Mouse (Mus musculus) v-Abl transformed pro-B cells (cell line): ENCODE data around the gene Borcs6.

Experiments used
- in situ Hi-C, 2 experiments: fragments of 400-800 bp; cut with MboI; formaldehyde crosslinking; loops; one replicate each; pipeline ENCODE4 v1.15.1; 2025; ENCODE audit not compliant: unreplicated experiment in 2 of 2

The Borcs6 gene

DNA sequence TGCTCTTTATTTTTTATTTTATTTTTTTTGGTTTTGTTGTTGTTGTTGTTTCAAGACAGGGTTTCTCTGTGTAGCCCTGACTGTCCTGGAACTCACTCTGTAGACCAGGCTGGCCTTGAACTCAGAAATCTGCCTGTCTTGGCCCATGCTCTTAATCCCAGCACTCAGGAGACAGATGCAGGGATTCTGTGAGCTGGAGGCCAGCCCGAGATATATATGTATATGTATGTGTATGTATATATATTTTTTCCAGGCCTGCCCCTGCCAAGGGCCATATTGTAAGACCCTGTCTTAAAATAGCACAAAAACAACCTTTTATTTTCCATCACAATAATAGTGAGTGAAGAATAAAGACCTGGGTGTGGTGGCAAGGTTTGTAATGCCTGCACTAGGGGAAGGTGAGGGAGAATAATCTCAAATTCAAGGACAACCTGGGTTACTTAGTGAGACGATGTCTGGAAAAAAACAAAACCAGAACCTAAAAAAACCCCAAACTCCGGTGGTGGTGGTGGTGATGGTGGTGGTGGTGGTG lies 5.9 kb downstream of the Borcs6 start:
- in situ Hi-C loops = loop anchor here in 1 of 2 experiments (5.0 to 25.0 kb wide), 3 partner anchors 57 to 922 kb away; partner anchors contain the start of genes 9130213A22Rik, Ctdnep1, Elp5 and Gabarap

- in situ Hi-C loops = loop anchor here in 1 of 2 experiments (5.0 to 25.0 kb wide), 3 partner anchors 56 to 921 kb away; partner anchors contain the start of genes 9130213A22Rik, Ctdnep1, Elp5 and Gabarap
These were observed 6.8 kb downstream of the Borcs6 start for GRCm38 (mm10) chr11:69066163-69066861.

DNA sequence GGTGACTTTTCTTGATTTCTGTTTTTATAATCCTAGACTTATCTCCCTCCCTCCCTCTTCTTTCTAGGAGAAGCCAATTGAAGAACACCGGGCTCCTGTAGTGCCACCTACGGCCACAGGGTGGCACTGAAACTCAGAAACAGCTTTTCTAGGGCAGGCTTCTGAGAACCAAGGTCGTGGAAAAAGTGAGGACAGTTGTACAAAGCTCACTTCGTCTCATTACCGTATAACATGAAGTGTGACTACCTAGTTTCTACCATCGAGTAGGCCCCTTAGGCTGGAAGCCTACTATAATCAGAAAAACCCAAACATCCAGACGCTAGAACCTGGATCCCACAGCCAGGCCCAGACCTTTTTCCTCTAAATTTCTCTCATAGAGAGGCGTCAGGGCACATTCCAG lies 7.4 kb downstream of the Borcs6 start:
- in situ Hi-C loops = loop anchor here in 1 of 2 experiments (5.0 to 25.0 kb wide), 3 partner anchors 55 to 920 kb away; partner anchors contain the start of genes 9130213A22Rik, Ctdnep1, Elp5 and Gabarap

DNA sequence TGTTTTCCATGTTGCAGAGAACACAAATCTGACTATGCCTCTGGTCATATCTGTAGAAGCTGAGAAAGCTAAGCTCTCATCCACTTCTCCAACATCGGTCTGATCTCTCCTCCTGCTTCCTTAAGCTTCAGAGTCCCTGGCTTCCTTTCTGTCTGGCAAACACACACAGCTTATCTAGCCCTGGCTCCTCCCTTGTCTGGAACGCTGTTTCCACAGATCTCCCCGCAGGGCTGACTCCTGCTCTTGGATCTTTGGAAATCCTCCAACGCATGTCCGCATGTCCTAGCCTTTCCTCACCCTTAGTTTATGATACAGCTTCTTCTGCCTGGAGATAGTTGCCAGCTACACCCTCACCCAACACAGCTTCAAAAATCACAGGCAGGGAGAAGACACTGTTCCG lies 8.1 kb downstream of the Borcs6 start:
- in situ Hi-C loops = loop anchor here in 1 of 2 experiments (5.0 to 25.0 kb wide), 3 partner anchors 55 to 920 kb away; partner anchors contain the start of genes 9130213A22Rik, Ctdnep1, Elp5 and Gabarap

GRCm38 (mm10) chr11:69070093-69070492 lies 10.6 kb downstream of the Borcs6 start:
- in situ Hi-C loops = loop anchor here in 1 of 2 experiments (25.0 kb wide), 1 partner anchor 917 kb away; the partner anchor contains the start of genes Ctdnep1, Elp5, Gabarap and Phf23

DNA sequence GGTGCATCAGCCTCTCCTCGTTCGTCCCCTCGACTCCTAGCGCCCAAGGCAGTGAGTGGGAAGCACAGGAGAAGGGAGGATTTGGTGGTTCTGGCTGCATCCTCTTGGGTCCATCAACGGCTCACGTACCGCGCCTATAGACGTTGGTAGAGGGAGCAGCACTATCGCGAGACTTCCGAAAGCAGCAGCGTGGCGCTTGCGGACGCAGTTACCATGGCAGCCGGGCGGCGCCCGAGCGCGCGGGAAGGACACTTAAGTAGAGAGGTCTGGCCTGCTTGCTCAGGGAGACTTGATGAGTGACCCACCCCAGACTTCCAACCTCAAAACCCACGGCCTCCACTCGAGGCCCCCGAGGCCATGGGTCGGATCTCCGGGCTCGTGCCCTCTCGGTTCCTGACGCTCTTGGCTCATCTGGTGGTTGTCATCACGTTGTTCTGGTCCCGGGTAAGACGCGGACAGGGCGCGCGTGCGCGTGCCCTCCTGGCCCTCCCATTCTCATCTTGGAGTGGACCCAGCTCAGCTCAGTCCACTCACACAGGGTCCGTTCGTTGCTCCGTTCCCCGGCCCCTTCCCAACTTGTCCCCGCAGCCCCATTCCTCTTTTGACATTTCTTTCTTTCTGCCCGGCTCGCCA lies 11.2 kb downstream of the Borcs6 start, which contains the start of gene Tmem107:
Gene Tmem107, plus strand, starts transcription at position 217 of the 633 bp plus-strand sequence.
- in situ Hi-C loops = loop anchor here in 1 of 2 experiments (25.0 kb wide), 1 partner anchor 917 kb away; the partner anchor contains the start of genes Ctdnep1, Elp5, Gabarap and Phf23

DNA sequence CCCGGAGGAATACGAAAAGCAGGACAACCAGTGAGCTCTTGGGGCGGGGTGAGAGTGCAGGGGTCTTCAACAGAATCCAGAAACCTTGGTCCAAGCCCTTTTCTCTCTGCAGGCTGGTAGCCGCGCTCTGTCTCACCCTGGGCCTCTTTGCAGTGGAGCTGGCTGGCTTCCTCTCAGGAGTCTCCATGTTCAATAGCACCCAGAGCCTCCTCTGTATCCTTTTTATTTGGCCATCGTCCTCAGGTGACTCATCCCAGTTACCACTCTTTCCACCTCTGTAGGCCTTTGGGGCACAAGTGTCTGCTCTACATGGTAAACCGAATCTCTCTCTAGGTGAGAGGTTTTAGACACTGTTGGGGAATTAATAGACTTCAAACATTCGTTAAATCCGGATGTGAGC lies 11.7 kb downstream of the Borcs6 start:
- in situ Hi-C loops = loop anchor here in 1 of 2 experiments (25.0 kb wide), 1 partner anchor 916 kb away; the partner anchor contains the start of genes Ctdnep1, Elp5, Gabarap and Phf23

GRCm38 (mm10) chr11:69072234-69072633 lies 12.7 kb downstream of the Borcs6 start:
- in situ Hi-C loops = loop anchor here in 1 of 2 experiments (25.0 kb wide), 1 partner anchor 915 kb away; the partner anchor contains the start of genes Ctdnep1, Elp5, Gabarap and Phf23

DNA sequence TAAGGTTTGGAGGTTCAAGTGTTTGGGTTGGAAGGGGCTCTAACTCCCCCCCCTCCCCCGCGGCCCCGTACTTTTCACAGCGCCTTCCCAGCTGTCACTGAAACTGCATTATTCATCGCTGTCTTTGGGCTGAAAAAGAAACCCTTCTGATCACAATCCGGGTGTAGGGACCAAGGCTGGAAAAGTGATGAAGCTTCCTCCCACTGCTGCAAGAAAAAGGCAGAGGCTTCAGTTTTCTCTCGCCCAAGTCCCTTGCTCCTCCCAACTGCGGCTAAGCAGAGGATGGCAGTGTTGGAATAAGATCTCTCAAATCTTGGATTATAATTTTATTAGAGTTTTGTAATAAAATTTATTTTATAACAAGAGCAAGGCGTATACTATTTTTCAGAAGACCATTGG lies 13.1 kb downstream of the Borcs6 start:
- in situ Hi-C loops = loop anchor here in 1 of 2 experiments (25.0 kb wide), 1 partner anchor 915 kb away; the partner anchor contains the start of genes Ctdnep1, Elp5, Gabarap and Phf23

- in situ Hi-C loops = loop anchor here in 1 of 2 experiments (25.0 kb wide), 1 partner anchor 914 kb away; the partner anchor contains the start of genes Ctdnep1, Elp5, Gabarap and Phf23
These were observed 13.8 kb downstream of the Borcs6 start for GRCm38 (mm10) chr11:69073065-69073888.

DNA sequence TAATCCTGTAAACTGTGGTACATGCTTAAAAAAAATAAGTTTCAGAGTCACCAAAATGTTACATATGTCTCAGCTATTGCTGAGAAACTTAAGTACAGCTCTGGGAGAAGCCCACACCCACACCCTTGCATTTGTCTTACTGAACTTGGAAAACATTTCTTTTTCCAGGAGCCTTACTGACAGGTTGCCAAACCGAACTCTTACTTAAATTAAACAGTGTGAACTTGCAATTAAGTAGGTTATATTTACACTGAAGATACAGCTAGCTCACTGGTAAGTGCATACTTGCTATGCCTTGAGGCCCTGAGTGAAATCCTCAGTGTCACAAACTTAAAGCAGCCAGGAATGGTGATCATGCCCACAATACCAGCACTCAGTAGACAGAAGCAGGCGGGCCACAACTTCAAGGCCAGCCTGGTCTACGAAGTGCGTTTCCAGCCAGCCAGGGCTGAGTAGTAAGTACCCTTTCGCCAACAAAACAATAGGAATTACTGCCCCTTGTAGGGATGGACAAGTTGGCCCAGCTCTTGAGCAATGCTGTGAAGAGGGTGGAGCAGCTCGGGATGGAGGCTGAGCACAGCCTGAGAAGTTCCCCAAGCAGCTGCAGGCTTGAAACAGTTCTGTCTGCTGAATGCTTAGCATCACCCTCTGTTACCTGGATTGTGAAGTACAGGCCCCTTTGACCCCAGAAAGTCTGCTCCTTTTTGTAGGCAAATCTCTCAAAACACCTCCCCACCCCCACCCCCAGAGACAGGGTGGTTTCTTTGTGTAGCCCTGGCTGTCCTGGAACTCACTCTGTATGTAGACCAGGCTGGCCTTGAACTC lies 14.6 kb downstream of the Borcs6 start:
- in situ Hi-C loops = loop anchor here in 1 of 2 experiments (25.0 kb wide), 1 partner anchor 913 kb away; the partner anchor contains the start of genes Ctdnep1, Elp5, Gabarap and Phf23

- in situ Hi-C loops = loop anchor here in 1 of 2 experiments (25.0 kb wide), 1 partner anchor 913 kb away; the partner anchor contains the start of genes Ctdnep1, Elp5, Gabarap and Phf23
These were observed 15.2 kb downstream of the Borcs6 start for GRCm38 (mm10) chr11:69074776-69075069.

- in situ Hi-C loops = no loop called here
These were observed 16.4 kb downstream of the Borcs6 start for GRCm38 (mm10) chr11:69075764-69076479.

- in situ Hi-C loops = no loop called here
These were observed 17.1 kb downstream of the Borcs6 start for GRCm38 (mm10) chr11:69076572-69076971.

- in situ Hi-C loops = no loop called here
These were observed 17.8 kb downstream of the Borcs6 start for GRCm38 (mm10) chr11:69077316-69077715.

- in situ Hi-C loops = no loop called here
These were observed 18.5 kb downstream of the Borcs6 start for GRCm38 (mm10) chr11:69078041-69078440.

- in situ Hi-C loops = no loop called here
These were observed 19.4 kb downstream of the Borcs6 start for GRCm38 (mm10) chr11:69078805-69079438.
